In the genomic region with DNA sequence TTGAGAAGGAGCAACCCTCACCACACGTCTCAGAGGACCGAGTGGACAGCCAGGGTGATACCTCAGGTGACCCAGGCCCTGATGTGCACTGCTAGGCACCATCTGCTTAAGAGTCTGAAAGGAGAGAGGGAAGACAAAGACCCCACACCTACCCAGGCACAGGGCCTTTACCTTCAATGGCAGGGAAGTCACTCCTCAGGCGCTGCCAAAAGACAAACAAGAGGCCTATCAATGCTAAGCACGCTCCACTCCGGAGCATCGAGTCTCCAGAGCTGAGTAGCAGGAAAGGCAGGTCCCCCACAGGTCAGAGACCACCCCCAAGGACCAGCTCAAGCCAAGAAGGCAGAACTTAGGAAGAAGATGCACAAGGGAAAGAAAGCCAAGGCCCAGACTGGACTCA, we compare ENCODE assay signal across 1 mouse cellular context.
TF ChIP-seq lines count a peak whose summit lies in the region.

No protein-coding gene starts in this region.

TF ChIP-seq in MEL, 35 proteins besides CTCF, POLR2A, EP300 and RAD21:
- TF ChIP-seq E2F4 (IDR thresholded peaks at IDR 0.05; ENCODE audit: borderline replicate concordance, low read depth, low read length) (no peak), POLR2AphosphoS2 (IDR thresholded peaks at IDR 0.05; ENCODE audit: low read length) (no peak), USF2 (IDR thresholded peaks at IDR 0.05; ENCODE audit: borderline replicate concordance in 1 of 2, insufficient read depth in 1 of 2, low read depth in 1 of 2, low read length in 2 of 2) (no peak), UBTF (IDR thresholded peaks at IDR 0.05; ENCODE audit: borderline replicate concordance, insufficient read depth, low read depth, low read length) (no peak), MYB (IDR thresholded peaks at IDR 0.05; ENCODE audit: low read depth, low read length) (no peak), ZMIZ1 (IDR thresholded peaks at IDR 0.05; ENCODE audit: low read depth, low read length) (no peak), ZNF384 (IDR thresholded peaks at IDR 0.05; ENCODE audit: low read depth, low read length) (no peak), JUND (IDR thresholded peaks at IDR 0.05; ENCODE audit: low read depth, low read length) (no peak)
